Mouse (Mus musculus) kidney, postnatal 10 days (tissue): ENCODE measurements at regions not wholly inside any gene's neighbourhood (a gene's known extent, or its start where the extent isn't known, plus 50 kb on each side); places are given as distances from the start of the nearest gene placed in this dataset.

Experiments used
- DNase-seq: peaks from one replicate; pipeline ENCODE4 v3.0.0; 2021; ENCODE audit warnings: mixed read lengths

DNA sequence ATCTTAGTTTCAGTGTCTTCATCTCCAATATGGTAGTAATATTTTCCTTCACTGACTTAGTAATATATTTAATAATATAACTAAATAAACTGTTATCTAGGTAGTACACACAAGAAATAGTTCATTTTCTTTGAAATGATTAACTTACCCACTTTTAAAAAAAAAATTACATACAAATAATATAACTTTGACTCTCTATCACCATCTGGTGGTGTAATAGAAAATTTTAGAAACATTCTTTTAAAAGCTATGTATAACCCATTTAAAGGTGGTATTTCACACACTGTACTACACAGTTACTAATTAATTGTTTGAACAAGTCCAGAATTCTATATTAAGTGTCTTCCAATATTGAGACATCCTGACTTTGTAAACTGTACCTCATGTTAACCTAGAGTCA, 53.9 kb upstream of the Olfr266 start:
- no peak for DNase-seq

DNA sequence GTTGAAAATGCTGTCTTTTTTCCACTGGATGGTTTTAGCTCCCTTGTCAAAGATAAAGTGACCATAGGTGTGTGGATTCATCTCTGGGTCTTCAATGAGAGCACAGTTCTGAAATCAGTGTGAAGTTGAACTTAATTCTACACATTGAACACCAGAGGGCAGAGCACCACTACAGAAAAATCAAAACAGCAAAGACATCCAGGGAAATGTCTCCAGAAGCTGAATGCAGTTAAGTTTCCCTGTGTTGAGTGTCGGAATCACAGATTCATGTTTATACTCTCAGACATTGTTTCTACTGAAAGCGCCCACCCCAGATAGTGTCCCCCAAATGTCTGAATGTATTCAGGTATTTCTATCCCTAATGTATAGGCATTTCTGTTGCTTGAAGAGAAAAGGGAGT, 77.1 kb upstream of the Olfr266 start:
- peak; percentile 15 for DNase-seq

DNA sequence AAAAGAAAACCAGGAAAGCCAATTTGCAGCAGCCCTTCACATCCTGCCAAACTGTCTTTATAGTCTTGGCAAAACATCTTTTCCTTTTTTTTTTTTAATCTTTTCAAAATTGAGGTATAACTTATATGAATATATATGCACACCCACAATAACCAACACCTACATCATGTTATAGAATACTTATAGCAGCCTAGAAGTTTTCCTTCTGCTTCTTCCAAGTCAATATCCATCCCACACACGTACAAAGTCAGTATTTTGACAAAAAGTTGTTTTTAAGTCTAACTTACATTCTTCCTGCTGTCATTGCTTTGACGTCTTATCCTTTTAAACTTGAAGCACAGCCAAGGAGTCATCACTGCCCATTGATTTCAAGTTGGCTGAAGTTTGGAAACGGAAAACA, 80.6 kb upstream of the Olfr266 start:
- no peak for DNase-seq

DNA sequence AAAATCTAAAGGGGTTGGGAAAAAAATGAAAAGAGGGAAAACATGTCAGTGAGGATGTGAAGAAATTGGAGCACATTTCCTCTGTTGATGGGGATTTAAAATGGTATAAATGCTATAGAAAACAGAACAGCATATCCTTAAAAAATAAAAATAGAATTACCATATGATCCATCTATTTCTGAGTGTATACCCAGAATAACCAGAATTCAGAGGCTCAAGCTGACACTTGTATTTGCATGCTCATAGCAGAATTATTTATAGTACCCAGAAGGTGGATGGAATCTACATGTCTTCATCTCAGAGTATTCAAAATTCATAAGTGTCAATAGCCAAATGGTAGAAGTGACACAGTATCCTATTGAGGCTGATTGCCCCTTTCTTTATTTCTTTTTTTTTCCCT, 99.9 kb upstream of the Kcna3 start:
- no peak for DNase-seq

DNA sequence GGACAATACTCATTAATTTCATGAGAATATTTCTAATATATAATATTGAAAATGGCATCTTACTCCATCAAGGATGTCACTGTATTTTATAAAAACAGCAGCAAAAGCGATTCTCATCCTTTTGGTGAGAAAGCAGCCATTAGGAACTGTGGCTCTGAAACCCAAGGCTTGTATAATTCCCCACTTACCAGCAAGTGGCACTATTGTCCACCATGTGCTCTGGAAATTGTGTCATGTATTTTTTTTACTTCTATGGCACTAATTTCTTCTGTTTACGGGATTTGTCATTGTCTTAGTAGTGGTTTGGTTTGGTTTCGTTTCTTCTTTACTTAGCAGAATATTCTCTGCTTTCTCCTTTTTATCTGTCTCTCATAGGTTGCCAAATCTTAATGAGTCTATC, 95.9 kb upstream of the Kcna3 start:
- peak; percentile 5 for DNase-seq

DNA sequence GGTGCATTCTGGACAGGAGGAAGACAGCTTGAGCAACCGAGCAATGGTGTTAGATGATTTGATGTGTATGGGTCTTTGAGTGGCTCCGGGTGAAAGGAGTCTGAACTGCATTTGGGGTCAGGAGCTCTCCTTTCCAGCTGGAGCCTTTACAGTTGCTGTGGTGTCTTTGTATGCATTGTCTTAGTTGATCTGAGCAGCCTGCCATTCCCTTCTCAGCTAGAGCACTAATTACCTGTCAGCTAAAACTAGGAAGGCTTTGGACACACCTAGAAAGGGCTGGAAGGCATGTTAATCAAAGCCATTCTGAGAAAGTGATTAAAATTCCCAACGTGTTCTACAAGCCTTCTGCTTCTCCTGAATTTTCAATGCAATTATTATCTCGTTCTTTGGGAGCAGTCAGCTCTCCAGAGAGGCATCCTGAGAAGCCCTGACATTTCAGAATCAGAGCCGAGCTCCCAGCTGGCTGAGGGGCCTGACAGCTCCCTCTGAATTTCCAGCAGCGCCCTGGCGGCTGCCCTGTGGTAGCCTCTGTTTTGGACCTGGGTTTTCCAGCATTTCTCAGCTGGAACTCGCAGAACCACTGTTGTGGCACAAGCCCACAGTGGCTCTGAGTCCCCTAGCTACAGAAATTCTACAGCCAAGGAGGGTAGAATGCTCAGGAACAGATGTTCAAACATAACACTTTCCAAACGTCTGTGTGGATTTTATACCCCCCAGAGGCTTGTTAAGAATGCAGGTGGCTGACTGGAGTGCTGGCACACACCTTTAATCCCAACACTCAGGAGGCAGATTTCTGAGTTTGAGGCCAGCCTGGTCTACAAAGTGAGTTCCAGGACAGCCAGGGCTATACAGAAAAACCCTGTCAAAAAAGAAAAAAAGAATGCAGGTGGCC, 80.2 kb upstream of the Kcna3 start:
- DNase-seq = no peak

DNA sequence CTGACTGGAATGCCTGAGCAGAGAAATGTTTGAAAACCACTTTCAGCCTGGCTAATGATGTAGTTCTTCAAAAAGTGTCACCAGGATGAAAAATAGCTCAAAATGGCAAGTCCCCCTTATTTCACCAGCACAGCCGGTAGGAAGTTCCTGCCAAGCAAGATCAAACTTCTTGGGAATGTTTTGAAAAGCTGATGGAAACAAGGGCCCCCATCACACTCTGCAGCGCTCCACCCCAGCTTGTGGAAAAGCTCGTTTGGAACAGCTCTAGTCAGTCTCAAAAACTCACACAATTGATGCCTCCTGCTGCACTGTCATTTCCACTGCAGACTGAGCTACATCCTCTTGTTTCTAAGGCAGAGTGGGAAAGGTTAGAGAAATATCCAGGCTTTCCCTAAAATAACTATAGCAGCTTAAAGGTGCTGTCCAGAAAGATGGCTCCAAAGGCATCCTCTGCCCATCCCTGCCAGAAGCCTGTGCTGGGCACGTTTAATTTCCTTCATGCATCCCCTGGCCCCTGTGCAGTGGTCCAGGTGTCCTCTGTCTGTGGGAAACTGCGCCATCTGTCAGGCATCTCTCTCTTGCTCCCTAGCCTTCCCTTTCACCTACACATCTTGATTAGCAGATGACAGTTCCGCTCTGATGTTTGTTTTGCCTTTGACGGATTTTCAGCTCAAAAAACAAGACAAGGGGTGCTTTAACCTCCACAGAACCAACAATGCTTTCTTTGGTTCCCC, 78.6 kb upstream of the Kcna3 start:
- DNase-seq = no peak

DNA sequence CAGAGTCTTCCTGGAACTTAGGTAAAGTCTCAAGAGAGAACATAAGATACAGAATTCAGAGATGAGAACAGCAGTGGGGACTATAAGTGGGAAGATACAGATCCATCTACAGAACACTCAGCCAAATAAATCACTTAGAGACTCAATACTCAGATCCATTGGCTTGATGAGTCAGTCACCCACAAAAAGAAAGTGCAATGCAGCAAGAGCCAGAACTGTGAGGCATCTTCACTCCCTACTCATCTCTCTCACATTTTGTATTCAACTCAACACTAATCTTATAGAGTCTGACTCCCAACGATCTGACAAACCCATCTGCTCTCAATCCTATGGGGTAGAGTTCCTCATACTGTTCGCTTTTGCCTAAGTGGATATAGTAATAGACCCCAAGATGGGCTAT, 77.8 kb upstream of the Kcna3 start:
- no peak for DNase-seq

DNA sequence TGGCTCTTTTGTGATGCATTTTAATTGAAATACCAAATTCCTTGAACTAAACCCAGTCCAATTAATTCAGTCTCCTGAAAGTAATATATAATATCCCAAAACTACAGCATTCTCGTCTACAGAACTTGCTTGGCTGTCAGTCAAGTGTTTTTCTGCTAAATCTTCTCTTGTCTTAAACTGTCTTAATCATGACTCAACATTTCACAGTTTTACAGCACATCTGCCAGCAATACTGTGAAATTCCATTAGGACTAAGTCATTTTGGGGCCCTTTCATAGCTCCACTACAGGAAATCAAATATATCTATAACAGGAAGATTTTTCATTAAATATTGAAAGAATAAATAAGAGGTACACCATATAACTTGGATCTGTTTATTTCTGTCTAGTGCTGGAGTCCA, 75.4 kb upstream of the Kcna3 start:
- DNase-seq = no peak

DNA sequence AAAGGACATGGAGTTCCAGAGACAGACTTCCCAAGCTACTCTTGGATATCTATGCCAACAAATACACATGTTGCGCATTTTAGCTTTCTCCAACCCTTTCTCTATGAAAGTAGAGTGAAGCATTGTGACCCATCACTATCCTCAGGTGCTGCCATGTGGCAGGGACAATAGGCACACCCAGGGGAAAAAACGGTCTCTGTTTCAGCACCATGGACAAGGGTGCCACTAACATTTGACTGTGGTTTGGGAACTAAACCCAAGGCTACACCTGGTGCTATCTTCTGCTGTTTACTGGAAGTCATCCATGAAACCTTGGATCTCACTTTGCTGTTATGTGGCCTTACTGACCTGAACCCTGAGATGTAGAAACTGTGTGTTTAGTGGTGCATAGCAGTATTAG, 73.5 kb upstream of the Kcna3 start:
- peak; percentile 27 for DNase-seq

DNA sequence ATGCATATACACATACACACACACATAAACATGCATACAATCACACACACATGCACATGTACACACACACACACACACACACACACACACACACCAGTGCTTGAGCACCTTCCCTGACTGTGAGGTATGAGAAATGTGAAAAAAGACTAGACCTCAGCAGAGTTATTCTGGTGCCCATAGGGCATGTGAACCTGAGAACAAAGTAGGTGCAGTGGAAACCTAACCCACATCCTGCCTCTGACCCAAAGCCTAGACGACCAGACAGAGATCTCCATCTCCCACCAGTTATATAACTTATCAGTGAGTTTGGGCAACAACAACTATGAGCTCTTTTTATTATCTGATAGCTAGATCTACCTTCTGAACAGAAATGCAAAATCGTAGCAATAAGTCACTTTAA, 69.8 kb upstream of the Kcna3 start:
- DNase-seq = no peak

DNA sequence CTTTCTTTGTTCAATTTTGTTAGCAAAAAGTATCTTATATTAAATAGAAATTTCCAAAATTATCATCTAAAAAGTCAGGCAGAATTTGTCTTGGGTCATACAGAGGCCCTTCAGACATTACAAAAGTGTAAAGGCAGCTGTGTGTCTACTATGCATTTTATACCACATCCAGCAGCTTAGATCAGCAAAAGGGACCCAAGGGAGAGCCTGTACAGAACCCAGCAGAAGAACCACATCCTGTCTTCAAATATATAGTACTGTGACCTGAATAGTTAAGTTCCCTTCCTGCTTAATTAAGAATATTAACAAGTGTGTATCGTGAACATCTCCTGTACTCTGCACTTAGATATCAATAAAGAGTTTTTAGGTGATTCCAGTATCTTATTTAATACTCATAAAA, 68.5 kb upstream of the Kcna3 start:
- no peak for DNase-seq

DNA sequence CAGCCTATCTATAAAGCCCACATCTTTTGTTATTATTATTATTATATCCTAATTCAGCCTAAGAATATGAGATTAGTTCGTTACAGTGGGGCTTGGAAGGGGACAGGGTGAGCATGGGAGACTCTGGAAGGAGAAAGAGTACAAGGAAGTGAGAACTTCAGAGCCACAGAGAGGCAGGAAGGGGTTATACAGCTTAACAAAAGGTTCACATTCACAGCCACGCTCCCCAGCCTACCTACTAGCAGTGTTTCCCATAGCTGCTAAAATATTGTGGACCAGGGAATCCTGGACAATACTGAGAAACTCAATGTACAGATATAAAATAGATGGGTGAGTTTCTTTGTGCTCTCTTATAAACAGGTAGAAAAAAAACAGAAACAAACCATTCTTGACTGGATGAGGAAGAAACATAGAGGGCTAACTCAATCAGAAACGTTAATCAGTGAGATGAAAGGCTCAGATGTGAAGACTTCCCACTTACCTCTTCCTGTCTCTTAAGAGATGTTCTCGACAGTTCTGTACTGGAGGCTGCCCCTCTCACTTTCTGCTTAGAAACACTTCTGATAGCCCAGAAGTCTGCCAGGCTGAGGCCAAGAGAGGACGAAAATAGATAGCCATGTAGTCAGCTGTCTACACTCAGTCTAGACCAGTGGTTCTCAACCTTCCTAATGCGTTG, 61.7 kb upstream of the Kcna3 start:
- DNase-seq = no peak

DNA sequence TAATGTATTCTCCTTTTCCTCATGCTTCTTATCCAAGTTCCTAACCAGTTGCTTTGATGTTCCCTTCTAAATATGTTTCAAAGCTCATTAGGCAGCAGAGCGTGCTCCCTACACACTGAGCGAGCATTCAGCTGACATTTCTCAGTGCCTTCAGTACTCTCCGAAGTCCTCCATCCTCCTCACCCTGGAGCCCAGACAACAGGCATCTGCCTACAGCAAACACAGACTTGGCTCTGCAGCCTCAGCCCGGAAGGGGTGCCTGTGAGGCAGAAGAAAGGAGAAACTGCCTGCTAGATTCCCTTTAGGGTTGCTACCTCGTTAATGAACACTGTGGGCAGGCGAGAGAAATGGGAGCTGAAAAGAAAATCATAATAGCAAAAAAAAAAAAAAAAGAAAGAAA, 57.2 kb upstream of the Kcna3 start:
- DNase-seq = no peak

DNA sequence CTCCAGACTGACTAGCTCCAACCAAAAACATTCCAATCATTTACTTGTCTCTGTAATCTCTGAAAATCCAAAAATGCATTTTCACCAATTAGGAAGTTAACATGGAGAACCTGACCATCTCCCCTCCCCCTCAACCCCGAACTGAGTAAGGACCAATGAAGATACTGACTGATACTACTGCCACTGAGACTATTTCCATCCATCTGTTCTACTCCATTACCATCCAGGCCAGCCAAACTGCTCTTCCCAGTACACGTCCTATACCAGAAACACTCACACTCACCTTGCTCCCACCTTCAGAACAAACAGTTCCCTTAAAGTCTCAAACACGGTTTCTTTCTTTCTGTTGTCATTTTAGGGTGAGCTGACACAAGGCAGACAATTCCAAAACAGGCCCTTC, 55.1 kb upstream of the Kcna3 start:
- no peak for DNase-seq

DNA sequence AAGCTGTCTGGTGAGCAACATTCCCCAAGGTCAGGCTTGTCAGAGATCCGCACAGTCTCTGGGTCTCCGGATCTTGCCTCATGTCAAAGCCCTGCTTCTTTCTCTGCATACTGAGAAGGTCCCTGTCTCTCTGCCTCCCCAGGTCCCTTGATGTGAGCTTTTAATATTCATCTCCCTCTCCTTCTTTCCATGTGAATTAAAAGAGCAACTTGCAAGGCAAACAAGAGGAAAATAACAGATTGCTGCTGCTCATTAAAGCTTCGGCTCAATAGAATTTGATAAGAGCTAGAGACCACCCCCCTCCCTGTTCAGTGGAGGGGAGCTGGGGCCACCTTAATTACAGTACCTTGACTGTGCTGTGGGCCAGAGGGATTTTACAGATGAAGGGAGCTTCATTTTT, 54.6 kb upstream of the Kcna3 start:
- no peak for DNase-seq

DNA sequence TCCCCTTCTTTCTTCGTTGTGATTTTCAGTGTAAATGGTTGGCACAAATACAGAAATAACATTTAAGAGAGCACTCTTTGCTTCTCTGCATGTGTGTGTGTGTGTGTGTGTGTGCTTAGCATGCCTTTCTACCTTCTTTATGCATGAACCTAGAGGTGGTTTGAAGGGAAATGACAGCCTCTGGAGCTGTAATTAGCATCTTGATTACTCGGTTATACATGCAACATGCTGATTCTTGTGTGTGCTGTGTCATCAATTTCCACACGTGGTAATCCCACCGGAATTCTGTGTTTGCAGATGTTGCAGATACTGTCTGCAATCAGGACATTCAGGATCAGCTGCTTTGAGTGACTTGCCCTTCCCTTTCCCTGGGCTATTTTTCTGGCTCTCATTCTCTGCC, 51.7 kb upstream of the Kcna3 start:
- DNase-seq = no peak
